In genomic region chr7:110989286-110989879, GRCm38 (mm10) we compare ENCODE assay signal across 12 mouse cellular contexts. TPM values are rescaled to one million over a fixed set of nuclear protein-coding genes. Genes with fewer than 3 reads are reported as not detected.
DNase-seq lines count a peak whose midpoint lies in the region; ATAC-seq and TF ChIP-seq lines count a peak whose summit lies in the region.
"Had no signal": no experiment of that assay in that cellular context is flagged by ENCODE, and none has a peak within 500 bp of the region (broad histone marks: within the 10 kb centered on the region; RNA-seq: fewer than 3 reads in every experiment).

No protein-coding gene starts in this region.

- peaks cover 34% of the 10 kb centered on the region for H3K4me1 ChIP-seq in heart, embryonic 12.5 days (replicated peaks)
- peaks cover 14% of the 10 kb centered on the region; the same call in 1 of the 2 replicates for H3K4me1 ChIP-seq in lung, embryonic 14.5 days (ENCODE audit: insufficient read depth)
- peaks cover 45% of the 10 kb centered on the region for H3K4me1 ChIP-seq in kidney, embryonic 15.5 days
- H3K4me1 ChIP-seq: hindbrain, embryonic 12.5 days had no signal

- H3K9ac ChIP-seq in heart, embryonic 12.5 days = no peak overlapping the region
- no peak overlapping the region for H3K9ac ChIP-seq in lung, embryonic 14.5 days
- no peak overlapping the region for H3K9ac ChIP-seq in kidney, embryonic 15.5 days
- H3K9ac ChIP-seq: hindbrain, embryonic 12.5 days; limb, embryonic 13.5 days had no signal

- no peaks in the 10 kb centered on the region for H3K27me3 ChIP-seq in heart, embryonic 12.5 days (replicated peaks)
- no peaks in the 10 kb centered on the region for H3K27me3 ChIP-seq in lung, embryonic 14.5 days (ENCODE audit: insufficient read depth, low read length)
- H3K27me3 ChIP-seq in kidney, embryonic 15.5 days = no peaks in the 10 kb centered on the region
- H3K27me3 ChIP-seq: hindbrain, embryonic 12.5 days; limb, embryonic 13.5 days had no signal

- H3K36me3 ChIP-seq in heart, embryonic 12.5 days = no peaks in the 10 kb centered on the region
- no peaks in the 10 kb centered on the region for H3K36me3 ChIP-seq in lung, embryonic 14.5 days (ENCODE audit: insufficient read depth)
- H3K36me3 ChIP-seq in kidney, embryonic 15.5 days = no peaks in the 10 kb centered on the region
- H3K36me3 ChIP-seq: hindbrain, embryonic 12.5 days; limb, embryonic 13.5 days had no signal

- H3K9me3 ChIP-seq in heart, embryonic 12.5 days (replicated peaks) = no peaks in the 10 kb centered on the region
- no peaks in the 10 kb centered on the region for H3K9me3 ChIP-seq in lung, embryonic 14.5 days (ENCODE audit: low read depth, low read length)
- H3K9me3 ChIP-seq in kidney, embryonic 15.5 days (replicated peaks) = no peaks in the 10 kb centered on the region
- H3K9me3 ChIP-seq: hindbrain, embryonic 12.5 days; limb, embryonic 13.5 days had no signal

- H3K4me2 ChIP-seq in heart, embryonic 12.5 days = no peak overlapping the region
- H3K4me2 ChIP-seq in lung, embryonic 14.5 days = no peak overlapping the region
- H3K4me2 ChIP-seq in kidney, embryonic 15.5 days = no peak overlapping the region
- H3K4me2 ChIP-seq: hindbrain, embryonic 12.5 days; limb, embryonic 13.5 days had no signal

- DNase-seq in heart, postnatal 10 days = no peak
- no peak for DNase-seq in lung, embryonic 14.5 days
- DNase-seq in lung, postnatal 4 days = no peak
- no peak for DNase-seq in ovary, postnatal 10 days (ENCODE audit: low spot score)
- no peak for DNase-seq in thymus, adult 18-20 months
- DNase-seq: cerebellum, postnatal 14 days; thymus, postnatal 14 days had no signal

- peak overlapping the region; percentile 70 for H3K27ac ChIP-seq in heart, embryonic 12.5 days (ENCODE audit: poor library complexity, severe bottlenecking)
- no peak overlapping the region for H3K27ac ChIP-seq in lung, embryonic 14.5 days (ENCODE audit: low read depth)
- peak overlapping the region; percentile 92 for H3K27ac ChIP-seq in kidney, embryonic 15.5 days
- H3K27ac ChIP-seq: hindbrain, embryonic 12.5 days; limb, embryonic 13.5 days; macrophage had no signal

- intact Hi-C loops in heart, postnatal 10 days (cut with DNase I) = no loop called here

- H3K4me3 ChIP-seq in heart, embryonic 12.5 days = no peak overlapping the region
- H3K4me3 ChIP-seq in lung, embryonic 14.5 days (ENCODE audit: low read depth, low read length) = no peak overlapping the region
- H3K4me3 ChIP-seq in kidney, embryonic 15.5 days (replicated peaks) = no peak overlapping the region
- H3K4me3 ChIP-seq: hindbrain, embryonic 12.5 days; limb, embryonic 13.5 days had no signal

- no peak for TF ChIP-seq CTCF in lung, embryonic 14.5 days (IDR thresholded peaks at IDR 0.05; ENCODE audit: low read depth)

- WGBS in heart, embryonic 12.5 days = 65% methylated on average over 5 of the region's 5 CpGs
- WGBS in lung, embryonic 14.5 days = 35% methylated on average over 5 of the region's 5 CpGs
- 23% methylated on average over 5 of the region's 5 CpGs for WGBS in kidney, embryonic 15.5 days

- no peak for ATAC-seq in heart, embryonic 12.5 days (ENCODE audit: insufficient number of reproducible peaks, low FRiP score)
- ATAC-seq in lung, embryonic 14.5 days (ENCODE audit: insufficient read depth) = peak; percentile 26; the same call in 1 of the 2 replicates
- peak; percentile 84 for ATAC-seq in kidney, embryonic 15.5 days (replicated peaks; ENCODE audit: low FRiP score)

RNA-seq across cellular contexts. Expression of gene Mrvi1, which starts 7.1 kb away (rescaled TPM):
- 5.7 and 8.0 TPM in 2 replicates for polyA plus RNA-seq in heart, embryonic 12.5 days (2016; fragmentation: Nextera tagmentation; extraction: Ambion mirVana)
- total RNA-seq in heart, postnatal 10 days (2021) = 10 to 100 TPM; 13.5 to 15.5 TPM
- 15.2 and 15.8 TPM in 2 replicates for polyA plus RNA-seq in lung, embryonic 14.5 days (2014; fragmentation: Nextera tagmentation; extraction: Ambion mirVana)
- polyA plus RNA-seq in kidney, embryonic 15.5 days (2015; fragmentation: Nextera tagmentation; extraction: Ambion mirVana) = 11.1 and 15.8 TPM in 2 replicates

RNA-seq across cellular contexts. Expression of gene Ctr9, which starts 39.4 kb away (rescaled TPM):
- polyA plus RNA-seq in heart, embryonic 12.5 days (2016; fragmentation: Nextera tagmentation; extraction: Ambion mirVana) = 47.3 and 49.7 TPM in 2 replicates
- total RNA-seq in heart, postnatal 10 days (2021) = 10 to 100 TPM; 28.6 to 29.2 TPM
- 65.2 and 68.8 TPM in 2 replicates for polyA plus RNA-seq in lung, embryonic 14.5 days (2014; fragmentation: Nextera tagmentation; extraction: Ambion mirVana)
- polyA plus RNA-seq in kidney, embryonic 15.5 days (2015; fragmentation: Nextera tagmentation; extraction: Ambion mirVana) = 71.6 and 78.1 TPM in 2 replicates
